Mouse (Mus musculus): ENCODE results near the gene Rnaseh2b. TPM values are rescaled to one million over a fixed set of nuclear protein-coding genes. Genes with fewer than 3 reads are reported as not detected.

Rnaseh2b gene
- polyA plus RNA-seq, 1 experiment = 57.3 TPM

DNA sequence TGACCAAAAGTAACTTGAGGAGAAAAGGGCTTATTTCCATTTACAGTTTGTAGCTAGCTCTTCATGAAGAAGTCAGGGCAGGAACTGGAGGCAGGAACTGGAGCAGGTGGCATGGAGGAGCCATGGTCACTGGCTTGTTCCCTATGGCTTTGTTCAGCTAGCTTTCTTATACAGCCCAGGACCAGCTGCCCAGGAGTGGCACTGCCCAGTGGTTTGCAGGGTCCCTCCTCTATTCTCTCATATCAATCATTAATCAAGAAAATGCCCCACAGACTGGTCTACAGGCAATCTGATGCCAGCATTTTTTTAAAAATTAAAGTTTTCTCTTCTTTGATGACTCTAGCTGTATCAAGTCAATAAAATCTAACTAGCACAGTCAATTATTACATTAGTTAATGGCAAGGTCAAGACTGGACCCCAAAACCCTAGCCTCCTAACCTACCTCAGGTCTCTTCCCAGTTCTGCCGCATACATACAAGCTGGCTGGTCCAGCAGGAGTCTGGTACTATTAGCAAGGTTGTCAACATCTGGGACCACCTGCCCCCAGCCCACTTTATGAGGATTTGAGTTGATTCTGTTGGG is 892 bp upstream of the Rnaseh2b start:
- WGBS = 100% methylated on average over 1 of the region's 1 CpGs

DNA sequence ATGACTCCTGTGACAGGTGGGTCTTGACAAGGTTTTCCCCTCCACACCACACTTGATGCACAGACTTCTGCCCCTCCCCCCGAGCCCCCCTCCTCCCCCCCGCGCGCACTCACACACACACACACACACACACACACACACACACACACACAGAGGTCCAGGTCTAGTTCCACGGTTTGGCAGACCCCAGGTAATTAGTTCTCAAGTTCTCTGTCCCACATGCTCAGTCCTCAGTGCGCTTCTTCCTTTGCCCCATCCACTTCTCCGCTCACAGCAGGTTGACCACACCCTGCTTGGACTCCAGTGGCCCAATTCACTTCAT is 262 bp upstream of the Rnaseh2b start:
- 49% methylated on average over 7 of the region's 7 CpGs for WGBS
- H3K4me3 ChIP-seq (replicated peaks; ENCODE audit: control insufficient read depth, low read depth, low read length) = no peak overlapping the region
- TF ChIP-seq CTCF (IDR thresholded peaks at IDR 0.05; ENCODE audit: control insufficient read depth, insufficient read depth, low read length) (no peak), POLR2A (IDR thresholded peaks at IDR 0.05; ENCODE audit: borderline replicate concordance, control insufficient read depth, low read depth, low read length) (no peak)
- no peaks in the 10 kb centered on the region for H3K4me1 ChIP-seq (ENCODE audit: control insufficient read depth, insufficient read depth, low read length)
- H3K27ac ChIP-seq (ENCODE audit: control insufficient read depth, insufficient read depth, low read depth, low read length, poor library complexity) = no peak overlapping the region

More for the DNA sequence above, 892 bp upstream of the Rnaseh2b start:
- TF ChIP-seq POLR2A (IDR thresholded peaks at IDR 0.05; ENCODE audit: borderline replicate concordance, control insufficient read depth, low read depth, low read length) = no peak
- TF ChIP-seq CTCF (IDR thresholded peaks at IDR 0.05; ENCODE audit: control insufficient read depth, insufficient read depth, low read length) = no peak
- Histone ChIP-seq H3K27ac (ENCODE audit: control insufficient read depth, insufficient read depth, low read depth, low read length, poor library complexity) (no peak overlapping the region), H3K4me1 (ENCODE audit: control insufficient read depth, insufficient read depth, low read length) (no peaks in the 10 kb centered on the region), H3K4me3 (replicated peaks; ENCODE audit: control insufficient read depth, low read depth, low read length) (no peak overlapping the region)

DNA sequence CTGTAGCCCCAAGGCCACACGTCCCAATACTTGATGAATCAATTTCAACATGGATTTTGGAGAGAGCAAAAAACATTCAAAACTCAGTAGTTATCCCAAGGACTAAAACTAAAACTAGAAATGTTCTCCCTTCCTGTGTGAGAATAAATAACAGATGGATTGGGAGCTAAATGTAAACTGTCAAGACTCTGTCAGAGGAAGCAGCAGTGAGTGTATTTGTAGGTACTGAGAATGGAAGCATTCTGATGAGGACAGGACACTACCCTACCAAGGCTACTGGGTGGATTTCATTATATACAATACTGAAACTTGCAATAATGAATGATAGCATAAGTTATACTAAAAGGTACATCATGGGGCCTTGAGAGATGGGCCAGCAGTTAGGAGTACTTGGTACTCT is 6.4 kb downstream of the Rnaseh2b start:
- no peak for TF ChIP-seq CTCF (IDR thresholded peaks at IDR 0.05; ENCODE audit: control insufficient read depth, insufficient read depth, low read length)
- TF ChIP-seq POLR2A (IDR thresholded peaks at IDR 0.05; ENCODE audit: borderline replicate concordance, control insufficient read depth, low read depth, low read length) = no peak
- Histone ChIP-seq H3K4me3 (replicated peaks; ENCODE audit: control insufficient read depth, low read depth, low read length) (no peak overlapping the region), H3K4me1 (ENCODE audit: control insufficient read depth, insufficient read depth, low read length) (no peaks in the 10 kb centered on the region), H3K27ac (ENCODE audit: control insufficient read depth, insufficient read depth, low read depth, low read length, poor library complexity) (no peak overlapping the region)
- WGBS = 76% methylated on average over 1 of the region's 1 CpGs

DNA sequence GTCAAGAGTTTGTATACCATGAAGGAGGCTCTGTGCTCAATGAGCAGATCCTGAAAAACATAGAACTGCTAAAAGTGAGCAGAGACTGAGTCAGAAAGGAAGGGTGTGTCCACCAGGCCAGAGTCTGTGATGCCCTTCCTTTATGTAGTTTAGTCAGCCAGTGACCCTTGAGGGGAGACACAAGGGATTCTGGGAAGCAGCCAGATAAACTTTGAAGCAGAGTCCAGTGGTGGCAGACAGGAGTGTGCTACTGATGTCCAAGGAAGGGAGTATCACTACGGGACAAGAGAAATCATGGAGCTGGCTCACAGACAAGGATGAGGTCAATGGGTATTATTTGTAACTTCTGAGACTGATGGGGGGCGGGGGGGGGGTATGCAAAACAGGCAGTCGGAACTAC is 7.6 kb downstream of the Rnaseh2b start:
- Histone ChIP-seq H3K4me1 (ENCODE audit: control insufficient read depth, insufficient read depth, low read length) (no peaks in the 10 kb centered on the region), H3K27ac (ENCODE audit: control insufficient read depth, insufficient read depth, low read depth, low read length, poor library complexity) (no peak overlapping the region), H3K4me3 (replicated peaks; ENCODE audit: control insufficient read depth, low read depth, low read length) (no peak overlapping the region)
- TF ChIP-seq CTCF (IDR thresholded peaks at IDR 0.05; ENCODE audit: control insufficient read depth, insufficient read depth, low read length) = no peak
- TF ChIP-seq POLR2A (IDR thresholded peaks at IDR 0.05; ENCODE audit: borderline replicate concordance, control insufficient read depth, low read depth, low read length) = no peak
- 73% methylated on average over 3 of the region's 3 CpGs for WGBS

DNA sequence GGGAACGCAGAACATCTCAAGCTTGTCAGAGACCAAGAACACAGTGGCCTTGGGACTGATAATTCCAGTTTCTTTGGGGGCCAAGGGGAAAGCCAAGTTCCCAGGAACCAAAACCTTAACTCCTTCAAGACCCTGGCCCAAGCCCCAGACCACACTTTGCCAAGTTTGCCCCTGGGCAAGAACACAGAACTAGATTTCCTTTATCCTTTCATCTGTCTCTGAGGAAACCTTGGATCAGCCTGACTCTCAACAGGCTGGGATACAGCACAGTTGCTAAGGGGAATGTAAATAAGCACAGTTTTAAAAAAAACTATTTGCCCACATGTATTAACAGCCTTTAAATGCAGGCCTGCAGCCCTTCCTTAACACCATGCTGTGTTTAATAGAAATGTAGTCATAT is 15.2 kb downstream of the Rnaseh2b start:
- WGBS = 89% methylated on average over 1 of the region's 1 CpGs
- Histone ChIP-seq H3K4me1 (ENCODE audit: control insufficient read depth, insufficient read depth, low read length) (no peaks in the 10 kb centered on the region; the same call in 1 of the 2 replicates), H3K4me3 (replicated peaks; ENCODE audit: control insufficient read depth, low read depth, low read length) (no peak overlapping the region), H3K27ac (ENCODE audit: control insufficient read depth, insufficient read depth, low read depth, low read length, poor library complexity) (no peak overlapping the region)
- TF ChIP-seq CTCF (IDR thresholded peaks at IDR 0.05; ENCODE audit: control insufficient read depth, insufficient read depth, low read length) (no peak), POLR2A (IDR thresholded peaks at IDR 0.05; ENCODE audit: borderline replicate concordance, control insufficient read depth, low read depth, low read length) (no peak)

DNA sequence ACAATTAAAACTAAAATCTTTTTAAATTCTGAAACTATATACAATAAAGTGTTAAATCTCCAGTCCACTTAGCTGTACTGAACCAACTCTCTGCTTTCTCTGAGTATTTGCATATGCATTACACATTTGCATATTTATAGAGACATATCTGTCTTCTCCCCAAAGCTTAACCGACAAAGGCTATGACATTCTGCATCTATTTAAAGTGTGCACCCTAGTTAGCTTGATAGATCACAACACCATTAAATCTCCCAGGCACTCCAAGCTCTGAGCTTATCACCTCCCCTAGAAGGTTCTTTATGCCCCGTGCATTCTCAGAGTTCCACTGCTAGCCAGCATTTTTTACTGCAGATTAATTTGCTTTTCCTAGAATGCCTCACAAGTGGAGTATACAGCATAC is 16.6 kb downstream of the Rnaseh2b start:
- 56% methylated on average over 2 of the region's 2 CpGs for WGBS
- TF ChIP-seq CTCF (IDR thresholded peaks at IDR 0.05; ENCODE audit: control insufficient read depth, insufficient read depth, low read length) = no peak
- TF ChIP-seq POLR2A (IDR thresholded peaks at IDR 0.05; ENCODE audit: borderline replicate concordance, control insufficient read depth, low read depth, low read length) = no peak
- Histone ChIP-seq H3K27ac (ENCODE audit: control insufficient read depth, insufficient read depth, low read depth, low read length, poor library complexity) (no peak overlapping the region), H3K4me3 (replicated peaks; ENCODE audit: control insufficient read depth, low read depth, low read length) (no peak overlapping the region), H3K4me1 (ENCODE audit: control insufficient read depth, insufficient read depth, low read length) (no peaks in the 10 kb centered on the region; the same call in 1 of the 2 replicates)

DNA sequence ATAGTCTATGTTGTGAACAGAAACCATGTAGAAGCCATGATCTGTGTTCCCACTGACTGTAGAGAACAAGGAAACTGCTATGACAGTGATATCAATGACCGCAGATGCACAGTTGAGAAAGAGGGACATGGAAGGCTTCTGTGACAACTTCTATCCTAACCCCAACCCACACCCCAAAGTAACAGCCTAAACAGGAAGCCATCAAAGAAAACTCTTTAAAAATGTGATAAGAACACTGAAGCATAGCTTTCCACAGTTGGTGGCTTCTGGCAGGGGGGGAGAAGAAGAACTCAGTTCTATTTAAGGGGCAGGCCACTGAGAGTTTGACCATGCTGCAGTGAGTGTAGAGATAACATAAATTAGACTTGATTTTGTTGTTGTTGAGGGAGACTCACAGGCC is 19.3 kb downstream of the Rnaseh2b start:
- Histone ChIP-seq H3K4me1 (ENCODE audit: control insufficient read depth, insufficient read depth, low read length) (no peaks in the 10 kb centered on the region), H3K27ac (ENCODE audit: control insufficient read depth, insufficient read depth, low read depth, low read length, poor library complexity) (no peak overlapping the region), H3K4me3 (replicated peaks; ENCODE audit: control insufficient read depth, low read depth, low read length) (no peak overlapping the region)
- WGBS = 64% methylated on average over 1 of the region's 1 CpGs
- TF ChIP-seq CTCF (IDR thresholded peaks at IDR 0.05; ENCODE audit: control insufficient read depth, insufficient read depth, low read length) (no peak), POLR2A (IDR thresholded peaks at IDR 0.05; ENCODE audit: borderline replicate concordance, control insufficient read depth, low read depth, low read length) (no peak)

DNA sequence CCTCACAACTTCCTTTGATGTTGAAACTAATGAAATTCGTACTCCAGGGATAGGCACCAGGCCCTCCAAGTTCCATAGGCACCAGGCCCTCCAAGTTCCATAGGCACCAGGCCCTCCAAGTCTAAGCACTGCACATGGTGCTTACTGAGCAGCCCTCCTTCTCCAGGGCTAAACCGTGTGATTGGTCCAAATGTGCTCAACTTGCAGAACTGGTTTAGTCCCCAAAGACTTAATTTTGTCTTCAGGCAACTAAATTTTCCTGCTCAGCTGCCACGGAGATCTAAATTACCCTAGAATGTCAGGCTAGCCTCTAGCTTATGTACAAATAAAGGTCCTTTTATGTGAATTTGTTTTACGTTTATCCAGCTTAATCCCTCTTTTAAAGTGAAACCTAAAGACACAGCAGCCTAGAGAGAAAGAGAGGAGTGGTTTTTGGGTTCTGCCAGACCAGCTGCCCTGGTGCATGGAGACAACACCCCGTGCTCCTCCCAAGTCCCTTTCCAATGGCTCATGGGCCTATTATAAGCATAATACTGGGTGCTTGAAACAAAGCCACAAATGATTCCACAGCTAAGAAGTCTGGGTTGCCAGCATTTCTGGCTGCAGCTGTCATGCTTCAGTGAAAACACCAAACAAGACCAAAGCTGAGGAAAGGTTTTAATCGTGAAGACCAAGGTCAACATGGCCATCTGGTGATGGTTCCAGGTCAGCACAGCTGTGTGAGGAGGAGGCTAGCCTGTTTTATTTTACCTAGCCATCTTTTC is 30.4 kb downstream of the Rnaseh2b start:
- TF ChIP-seq CTCF (IDR thresholded peaks at IDR 0.05; ENCODE audit: control insufficient read depth, insufficient read depth, low read length) (no peak), POLR2A (IDR thresholded peaks at IDR 0.05; ENCODE audit: borderline replicate concordance, control insufficient read depth, low read depth, low read length) (no peak)
- no peak overlapping the region for H3K27ac ChIP-seq (ENCODE audit: control insufficient read depth, insufficient read depth, low read depth, low read length, poor library complexity)
- no peaks in the 10 kb centered on the region for H3K4me1 ChIP-seq (ENCODE audit: control insufficient read depth, insufficient read depth, low read length)
- WGBS = 57% methylated on average over 6 of the region's 6 CpGs
- H3K4me3 ChIP-seq (replicated peaks; ENCODE audit: control insufficient read depth, low read depth, low read length) = no peak overlapping the region

Measured in bone marrow, adult 2 months (tissue).